Comparison of ENCODE assay signal across 9 mouse cellular contexts in the genomic region with DNA sequence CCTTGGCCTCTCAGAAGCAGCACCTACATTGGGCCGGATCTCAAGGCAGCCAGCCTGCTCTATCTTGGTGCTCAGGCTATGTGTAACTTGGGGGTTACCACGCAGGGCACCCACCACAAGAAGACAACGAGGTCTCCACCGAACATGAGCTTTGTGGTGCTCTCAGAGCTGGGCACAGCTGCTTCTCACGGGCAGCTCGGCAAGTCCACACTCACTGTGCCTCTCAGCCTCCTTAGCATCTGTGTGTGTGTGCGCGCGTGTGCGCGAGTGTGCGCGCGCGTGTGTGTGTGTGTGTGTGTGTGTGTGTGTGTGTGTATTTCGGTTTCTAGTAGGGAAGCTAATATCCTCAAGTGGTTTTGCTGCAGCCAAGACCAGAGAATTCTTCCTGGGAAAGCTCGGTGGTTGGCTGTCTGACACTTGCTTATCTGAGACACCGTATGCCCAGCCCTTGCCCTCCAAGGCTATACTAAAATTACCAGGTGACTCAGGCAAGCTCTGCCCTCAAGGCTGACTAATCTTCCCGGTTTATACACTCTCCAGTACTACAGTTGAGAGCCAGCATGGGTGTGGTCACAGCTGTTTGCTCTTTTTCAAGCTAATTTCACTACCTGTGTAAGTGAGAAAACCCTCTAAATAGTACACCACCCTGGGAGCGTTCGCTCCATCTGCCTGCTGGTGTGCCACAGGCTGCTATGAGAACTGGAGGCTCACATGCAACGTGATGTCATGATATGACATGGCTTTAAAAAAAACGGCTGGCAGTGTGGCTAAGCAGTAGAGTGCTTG. TPM values are rescaled to one million over a fixed set of nuclear protein-coding genes. Genes with fewer than 3 reads are reported as not detected.
DNase-seq lines count a peak whose midpoint lies in the region; ATAC-seq and TF ChIP-seq lines count a peak whose summit lies in the region.
"Had no signal": no experiment of that assay in that cellular context is flagged by ENCODE, and none has a peak within 500 bp of the region (broad histone marks: within the 10 kb centered on the region; RNA-seq: fewer than 3 reads in every experiment).

No protein-coding gene starts in this region.

- peaks cover 26% of the 10 kb centered on the region for H3K4me1 ChIP-seq in lung, adult 2 months (ENCODE audit: control insufficient read depth, insufficient read depth, low read length)
- no peaks in the 10 kb centered on the region for H3K4me1 ChIP-seq in forebrain, embryonic 15.5 days

- TF ChIP-seq CTCF in C2C12 (IDR thresholded peaks at IDR 0.05; ENCODE audit: control insufficient read depth, insufficient read depth, insufficient read length) = no peak
- TF ChIP-seq CTCF in lung, adult 2 months (IDR thresholded peaks at IDR 0.05; ENCODE audit: insufficient read depth, low read length) = no peak

- H3ac ChIP-seq in C2C12 (ENCODE audit: control insufficient read depth, insufficient read length, low read depth) = no peak overlapping the region

- peaks cover 3% of the 10 kb centered on the region for H3K36me3 ChIP-seq in C2C12 (ENCODE audit: control insufficient read depth, insufficient read depth)
- no peaks in the 10 kb centered on the region for H3K36me3 ChIP-seq in forebrain, embryonic 15.5 days

- no peak overlapping the region for H3K27ac ChIP-seq in forebrain, embryonic 15.5 days (replicated peaks)

- H3K27me3 ChIP-seq in C2C12 (ENCODE audit: control insufficient read depth, insufficient read depth, insufficient read length) = no peaks in the 10 kb centered on the region
- no peaks in the 10 kb centered on the region for H3K27me3 ChIP-seq in forebrain, embryonic 15.5 days

- no peak for ATAC-seq in forebrain, embryonic 15.5 days (replicated peaks)

- WGBS in lung, adult 2 months = 72% methylated on average over 23 of the region's 23 CpGs
- WGBS in forebrain, embryonic 15.5 days = 89% methylated on average over 23 of the region's 23 CpGs

- H3K79me2 ChIP-seq in C2C12 (ENCODE audit: control insufficient read depth, insufficient read depth) = no peaks in the 10 kb centered on the region

- DNase-seq in 3T3-L1 (ENCODE audit: low read depth, low spot score) = peak; percentile 86
- peak; percentile 34 for DNase-seq in heart, adult 8-10 months (ENCODE audit: low spot score)
- DNase-seq in lung, adult 2 months = peak; percentile 39
- no peak for DNase-seq in yolk sac, embryonic 10.5 days (ENCODE audit: low spot score)
- DNase-seq in spleen, postnatal 36 days (ENCODE audit: low spot score in 2 of 2) = no peak
- no peak for DNase-seq in spleen, postnatal 14 days (ENCODE audit: low spot score in 2 of 2)
- DNase-seq: cerebellum, adult 2 months had no signal

- H3K4me3 ChIP-seq in C2C12 (ENCODE audit: insufficient read depth, poor library complexity, severe bottlenecking) = no peak overlapping the region
- no peak overlapping the region for H3K4me3 ChIP-seq in lung, adult 2 months (replicated peaks; ENCODE audit: extremely low read depth, low read depth, low read length)
- H3K4me3 ChIP-seq in forebrain, embryonic 15.5 days = no peak overlapping the region

- no peak overlapping the region for H3K4me2 ChIP-seq in forebrain, embryonic 15.5 days (replicated peaks)

- H3K9me3 ChIP-seq in forebrain, embryonic 15.5 days = no peaks in the 10 kb centered on the region

- no peak for TF ChIP-seq POLR2A in lung, adult 2 months (IDR thresholded peaks at IDR 0.05; ENCODE audit: borderline replicate concordance, extremely low read depth, low read depth, low read length)

- H3K79me3 ChIP-seq in C2C12 (ENCODE audit: low read depth) = no peaks in the 10 kb centered on the region

- H3K9ac ChIP-seq in forebrain, embryonic 15.5 days (replicated peaks) = no peak overlapping the region

TF ChIP-seq in C2C12, 6 proteins besides CTCF, POLR2A, EP300 and RAD21:
- TF ChIP-seq MAX (IDR thresholded peaks at IDR 0.05) = peak; percentile 44
- TF ChIP-seq MYOD1 (IDR thresholded peaks at IDR 0.05; ENCODE audit: control insufficient read depth, insufficient read length, low read depth) = peak; percentile 57
- TF ChIP-seq FOSL1 (IDR thresholded peaks at IDR 0.05; ENCODE audit: insufficient read depth, low read length, poor library complexity, severe bottlenecking) = no peak

RNA-seq across cellular contexts. Expression of gene Tor3a, which starts 6.8 kb away (rescaled TPM):
- 10.6 TPM for polyA plus RNA-seq in C2C12 (2012; fragmentation: generic; extraction: Trizol)
- 10 to 100 TPM in 1 of 4 experiments, 1 to 10 TPM in 3; 8.1 to 11.2 (median 9.2) TPM for total RNA-seq in heart, adult 8-10 months (2022)
- polyA plus RNA-seq in lung, adult 2 months (2012; rRNA removed) = 73.2 and 105 TPM in 2 replicates
- polyA plus RNA-seq in forebrain, embryonic 15.5 days (2015; fragmentation: Nextera tagmentation; extraction: Ambion mirVana) = 3.9 and 4.0 TPM in 2 replicates

RNA-seq across cellular contexts. Expression of gene Fam20b, which starts 51.6 kb away (rescaled TPM):
- polyA plus RNA-seq in C2C12 (2012; fragmentation: generic; extraction: Trizol) = 19.9 TPM
- 10 to 100 TPM; 59.9 to 68.8 (median 65.7) TPM for total RNA-seq in heart, adult 8-10 months (2022)
- polyA plus RNA-seq in lung, adult 2 months (2012; rRNA removed) = 16.3 and 25.9 TPM in 2 replicates
- polyA plus RNA-seq in forebrain, embryonic 15.5 days (2015; fragmentation: Nextera tagmentation; extraction: Ambion mirVana) = 26.2 and 27.8 TPM in 2 replicates

Comparison
In these comparisons a context has a peak if more than half of its experiments do, and no peak if none do; other contexts are left out.
1. DNase-seq: peak in 3T3-L1 (single experiment), heart, adult 8-10 months (single experiment) and lung, adult 2 months (single experiment); none in yolk sac, embryonic 10.5 days (single experiment), spleen, postnatal 36 days (0 of 2) and spleen, postnatal 14 days (0 of 2).